Mouse (Mus musculus) stomach, postnatal 0 days (tissue): Measurements from ENCODE around the gene Opn3.

Source experiments
- CTCF ChIP-seq: IDR thresholded peaks from 2 replicates; pipeline ENCODE4 v1.5.1; 2016; ENCODE audit warnings: antibody characterized with exemption, low read depth, mild to moderate bottlenecking, moderate library complexity
- EP300 ChIP-seq: optimal IDR thresholded peaks from 2 replicates; pipeline ENCODE3; 2016; ENCODE audit warnings: antibody characterized with exemption

DNA sequence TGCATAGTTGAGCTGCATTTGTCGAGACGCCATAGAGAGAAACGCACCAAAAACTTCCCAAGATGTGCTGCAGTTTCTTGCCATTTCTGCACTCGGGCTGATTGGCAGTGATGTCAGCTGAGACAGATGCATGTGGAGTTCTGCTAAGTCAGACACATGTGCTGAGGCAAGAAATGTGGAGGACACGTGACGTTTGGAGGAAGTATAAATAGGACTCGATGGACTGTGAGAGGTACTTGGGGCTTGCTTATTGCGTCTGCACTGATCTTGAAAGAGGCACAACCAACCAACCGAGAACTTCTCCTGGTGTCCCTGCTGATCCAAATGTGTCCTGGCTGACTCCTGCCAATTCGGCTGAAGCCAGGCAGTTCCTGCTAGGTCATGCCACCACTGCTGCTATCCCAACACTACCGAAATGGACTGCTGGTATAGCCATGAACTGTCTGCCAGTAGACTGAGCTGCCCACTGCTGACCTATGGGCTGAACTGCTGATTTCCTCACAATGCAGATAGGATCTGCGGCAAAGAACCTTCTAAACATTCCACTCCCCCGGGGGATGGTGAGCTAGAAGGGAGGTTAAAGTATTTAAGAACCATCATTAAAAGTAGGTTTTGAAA is 72.7 kb downstream of the Opn3 start, which contains the start of gene Kmo:
- TF ChIP-seq CTCF = no peak
- no peak for TF ChIP-seq EP300
